Mouse (Mus musculus) kidney, adult 2 months (tissue): ENCODE data around the gene Erich3. TPM values are rescaled to one million over a fixed set of nuclear protein-coding genes. Genes with fewer than 3 reads are reported as not detected.

Experiments used
- DNase-seq: peaks from one replicate; pipeline ENCODE4 v3.0.0; 2021
- H3K27ac ChIP-seq: fragments of 200-500 bp; 2 replicates; pipeline ENCODE4 v1.5.1; 2012; ENCODE audit warnings: low read depth, low read length, control low read depth, inconsistent platforms; ENCODE audit not compliant: insufficient read depth
- H3K27me3 ChIP-seq: fragments of 200-500 bp; replicated peaks from 2 replicates; pipeline ENCODE4 v1.6.1; 2012; ENCODE audit warnings: mild to moderate bottlenecking, moderate library complexity, low read length, inconsistent platforms; ENCODE audit not compliant: control insufficient read depth, insufficient read depth
- H3K36me3 ChIP-seq: fragments of 200-500 bp; 2 replicates; pipeline ENCODE4 v1.6.1; 2012; ENCODE audit warnings: mild to moderate bottlenecking, moderate library complexity, low read length, inconsistent platforms; ENCODE audit not compliant: control insufficient read depth, insufficient read depth
- H3K4me1 ChIP-seq: fragments of 200-500 bp; 2 replicates; pipeline ENCODE4 v1.6.1; 2011; ENCODE audit warnings: low read length; ENCODE audit not compliant: control insufficient read depth, insufficient read depth
- H3K4me3 ChIP-seq: fragments of 200-500 bp; 2 replicates; pipeline ENCODE4 v1.5.1; 2011; ENCODE audit warnings: mild to moderate bottlenecking, low read depth, low read length, control low read depth; ENCODE audit not compliant: insufficient read depth
- CTCF ChIP-seq: fragments of 200-500 bp; conservative IDR thresholded peaks from 2 replicates; pipeline ENCODE4 v1.5.1; 2011; ENCODE audit warnings: low read depth, mild to moderate bottlenecking, control low read depth, low read length, moderate library complexity, mixed read lengths; ENCODE audit not compliant: insufficient read depth, insufficient read length
- POLR2A ChIP-seq: fragments of 200-500 bp; IDR thresholded peaks from one replicate; pipeline ENCODE4 v1.6.1; 2011; ENCODE audit warnings: low read depth, low read length, control low read depth
- WGBS: fragments of 180-500 bp; shearing (Covaris S2); methylation state at CpG from one replicate; pipeline ENCODE4 v1.1.7; 2018; 5-methylcytosine and 5-hydroxymethylcytosine counted together
- polyA plus RNA-seq: library from polyadenylated mRNA; depleted of rRNA; stranded (reverse); fragments of >200 nt; gene quantifications from 2 replicates; pipeline ENCODE4 v1.2.3, GENCODE M21; 2012

The Erich3 gene
- polyA plus RNA-seq, 1 experiment: 0.19 TPM

- DNase-seq: no peak
- Histone ChIP-seq H3K27me3 (no peaks in the 10 kb centered on the region), H3K4me3 (no peak overlapping the region), H3K27ac (no peak overlapping the region), H3K36me3 (no peaks in the 10 kb centered on the region), H3K4me1 (no peaks in the 10 kb centered on the region)
- no peak for TF ChIP-seq POLR2A
- no peak for TF ChIP-seq CTCF
- WGBS: 91% methylated on average over 2 of the region's 2 CpGs
These were observed 108.0 kb downstream of the Erich3 start for GRCm38 (mm10) chr3:154771651-154772050.

GRCm38 (mm10) chr3:154778836-154779595 is 115.4 kb downstream of the Erich3 start:
- DNase-seq: no peak
- TF ChIP-seq CTCF (no peak), POLR2A (no peak)
- no peaks in the 10 kb centered on the region; the same call in 1 of the 2 replicates for H3K27me3 ChIP-seq
- H3K27ac ChIP-seq: no peak overlapping the region
- no peaks in the 10 kb centered on the region for H3K36me3 ChIP-seq
- 64% methylated on average over 6 of the region's 6 CpGs for WGBS
- no peaks in the 10 kb centered on the region for H3K4me1 ChIP-seq
- no peak overlapping the region for H3K4me3 ChIP-seq

GRCm38 (mm10) chr3:154786354-154786753 is 122.7 kb downstream of the Erich3 start:
- 90% methylated on average over 9 of the region's 9 CpGs for WGBS
- no peaks in the 10 kb centered on the region for H3K4me1 ChIP-seq
- DNase-seq: no peak
- H3K27me3 ChIP-seq: no peaks in the 10 kb centered on the region; the same call in 1 of the 2 replicates
- no peaks in the 10 kb centered on the region for H3K36me3 ChIP-seq
- no peak overlapping the region for H3K27ac ChIP-seq
- no peak overlapping the region for H3K4me3 ChIP-seq
- TF ChIP-seq CTCF (no peak), POLR2A (no peak)

GRCm38 (mm10) chr3:154787611-154788010 is 124.0 kb downstream of the Erich3 start:
- Histone ChIP-seq H3K27ac (no peak overlapping the region), H3K36me3 (no peaks in the 10 kb centered on the region), H3K4me3 (no peak overlapping the region), H3K4me1 (no peaks in the 10 kb centered on the region), H3K27me3 (no peaks in the 10 kb centered on the region; the same call in 1 of the 2 replicates)
- DNase-seq: no peak
- WGBS: 85% methylated on average over 3 of the region's 3 CpGs
- TF ChIP-seq POLR2A: no peak
- TF ChIP-seq CTCF: no peak

- TF ChIP-seq CTCF (no peak), POLR2A (no peak)
- H3K36me3 ChIP-seq: no peaks in the 10 kb centered on the region
- no peak overlapping the region for H3K4me3 ChIP-seq
- no peaks in the 10 kb centered on the region for H3K4me1 ChIP-seq
- 83% methylated on average over 4 of the region's 4 CpGs for WGBS
- DNase-seq: no peak
- no peak overlapping the region for H3K27ac ChIP-seq
- H3K27me3 ChIP-seq: no peaks in the 10 kb centered on the region
These were observed 129.9 kb downstream of the Erich3 start for GRCm38 (mm10) chr3:154793571-154793970.

GRCm38 (mm10) chr3:154798806-154799205 is 135.1 kb downstream of the Erich3 start:
- DNase-seq: no peak
- no peaks in the 10 kb centered on the region for H3K27me3 ChIP-seq
- no peak overlapping the region for H3K4me3 ChIP-seq
- 88% methylated on average over 4 of the region's 4 CpGs for WGBS
- no peaks in the 10 kb centered on the region for H3K36me3 ChIP-seq
- no peak for TF ChIP-seq POLR2A
- no peak for TF ChIP-seq CTCF
- no peak overlapping the region for H3K27ac ChIP-seq
- no peaks in the 10 kb centered on the region for H3K4me1 ChIP-seq

- TF ChIP-seq CTCF (no peak), POLR2A (no peak)
- Histone ChIP-seq H3K36me3 (no peaks in the 10 kb centered on the region), H3K27me3 (no peaks in the 10 kb centered on the region), H3K4me3 (no peak overlapping the region), H3K4me1 (no peaks in the 10 kb centered on the region), H3K27ac (no peak overlapping the region)
- WGBS: 35% methylated on average over 8 of the region's 8 CpGs
- DNase-seq: no peak
These were observed 136.8 kb downstream of the Erich3 start for GRCm38 (mm10) chr3:154800454-154800853.
